Mouse (Mus musculus) intestine, embryonic 14.5 days (tissue): Measurements from ENCODE around the gene Lrba. TPM values are rescaled to one million over a fixed set of nuclear protein-coding genes. Genes with fewer than 3 reads are reported as not detected.

ENCODE experiments used
- ATAC-seq: fragments of 200-750 bp; cut with Nextera tagmentation; replicated peaks from 2 replicates; pipeline ENCODE4 v1.8.0; 2017; ENCODE audit warnings: low read depth, moderate number of reproducible peaks, moderate TSS enrichment, moderate library complexity; ENCODE audit not compliant: low FRiP score, low TSS enrichment
- DNase-seq: peaks from one replicate; pipeline ENCODE4 v3.0.0-alpha.2; 2018; ENCODE audit warnings: low spot score
- H3K27ac ChIP-seq: fragments of 300-500 bp; sonication (generic); 2 replicates; pipeline ENCODE4 v1.5.1; 2014; ENCODE audit warnings: low read depth, mild to moderate bottlenecking, control low read depth
- H3K27me3 ChIP-seq: fragments of 300-500 bp; sonication (generic); replicated peaks from 2 replicates; pipeline ENCODE4 v1.6.1; 2014; ENCODE audit warnings: low read length, control low read depth; ENCODE audit not compliant: control insufficient read depth, insufficient read depth
- H3K36me3 ChIP-seq: fragments of 300-500 bp; sonication (generic); 2 replicates; pipeline ENCODE4 v1.6.1; 2014; ENCODE audit warnings: low read length, control low read depth; ENCODE audit not compliant: control insufficient read depth, insufficient read depth
- H3K4me1 ChIP-seq: fragments of 300-500 bp; sonication (generic); replicated peaks from 2 replicates; pipeline ENCODE4 v1.6.1; 2014; ENCODE audit warnings: low read length, control low read depth, mixed read lengths; ENCODE audit not compliant: control insufficient read depth, insufficient read depth
- H3K4me2 ChIP-seq: fragments of 300-500 bp; sonication (generic); 2 replicates; pipeline ENCODE4 v1.6.1; 2014; ENCODE audit warnings: low read length
- H3K4me3 ChIP-seq: fragments of 300-500 bp; sonication (generic); 2 replicates; pipeline ENCODE4 v1.5.1; 2014; ENCODE audit warnings: low read depth, low read length, control low read depth, mixed read lengths
- H3K9ac ChIP-seq: fragments of 300-500 bp; sonication (generic); 2 replicates; pipeline ENCODE4 v1.6.1; 2014; ENCODE audit warnings: mild to moderate bottlenecking, low read length
- H3K9me3 ChIP-seq: fragments of 300-500 bp; sonication (generic); 2 replicates; pipeline ENCODE4 v1.6.1; 2016; ENCODE audit warnings: low read length, control low read depth; ENCODE audit not compliant: control insufficient read depth
- WGBS: fragments of 180-500 bp; shearing (Covaris S2); extraction: QIAGEN DNeasy Blood & Tissue Kit; methylation state at CpG from one replicate; pipeline ENCODE4 v1.1.7; 2014; 5-methylcytosine and 5-hydroxymethylcytosine counted together
- polyA plus RNA-seq: library from polyadenylated mRNA; unstranded; fragments of >200 nt; fragmentation: Nextera tagmentation; extraction: Ambion mirVana; gene quantifications from 2 replicates; pipeline ENCODE4 v1.2.1, GENCODE M21; 2014

Gene Lrba
- polyA plus RNA-seq, 1 experiment from 2014 or later = 14.1 TPM

- peak overlapping the region; percentile 82; the same call in 1 of the 2 replicates for H3K27ac ChIP-seq
- no peak for DNase-seq
These were observed 583.4 kb downstream of the Lrba start for GRCm38 (mm10) chr3:86807750-86808467.

GRCm38 (mm10) chr3:86809199-86809598 is 584.7 kb downstream of the Lrba start:
- 0 out of 2 replicates have a peak, but pooled peaks cover 2% of the 10 kb centered on the region for H3K36me3 ChIP-seq
- H3K4me3 ChIP-seq = no peak overlapping the region
- H3K9me3 ChIP-seq = no peaks in the 10 kb centered on the region
- H3K9ac ChIP-seq = peak overlapping the region; percentile 20; the same call in 1 of the 2 replicates
- ATAC-seq (no peak), DNase-seq (no peak)
- peaks cover 20% of the 10 kb centered on the region; the same call in 1 of the 2 replicates for H3K4me1 ChIP-seq
- WGBS = 47% methylated on average over 9 of the region's 9 CpGs
- H3K27ac ChIP-seq = peak overlapping the region; percentile 82
- H3K27me3 ChIP-seq = no peaks in the 10 kb centered on the region
- H3K4me2 ChIP-seq = peak overlapping the region; percentile 14; the same call in 1 of the 2 replicates

More at GRCm38 (mm10) chr3:86807750-86808467, 583.4 kb downstream of the Lrba start:
- Histone ChIP-seq H3K4me1 (peaks cover 20% of the 10 kb centered on the region; the same call in 1 of the 2 replicates), H3K4me3 (no peak overlapping the region), H3K36me3 (0 out of 2 replicates have a peak, but pooled peaks cover 2% of the 10 kb centered on the region), H3K4me2 (no peak overlapping the region), H3K27me3 (no peaks in the 10 kb centered on the region), H3K9ac (no peak overlapping the region), H3K9me3 (no peaks in the 10 kb centered on the region)
- no peak for ATAC-seq
- WGBS = 66% methylated on average over 14 of the region's 14 CpGs

GRCm38 (mm10) chr3:86809646-86810045 is 585.2 kb downstream of the Lrba start:
- 0 out of 2 replicates have a peak, but pooled peaks cover 2% of the 10 kb centered on the region for H3K36me3 ChIP-seq
- no peak overlapping the region for H3K4me3 ChIP-seq
- peak overlapping the region; percentile 82 for H3K27ac ChIP-seq
- H3K27me3 ChIP-seq = no peaks in the 10 kb centered on the region
- ATAC-seq (no peak), DNase-seq (no peak)
- H3K9ac ChIP-seq = no peak overlapping the region
- no peaks in the 10 kb centered on the region for H3K9me3 ChIP-seq
- WGBS = 20% methylated on average over 2 of the region's 2 CpGs
- H3K4me1 ChIP-seq = peaks cover 20% of the 10 kb centered on the region; the same call in 1 of the 2 replicates
- 0 out of 2 replicates have a peak overlapping the region, but pooled peaks have one; percentile 7 for H3K4me2 ChIP-seq

GRCm38 (mm10) chr3:86810908-86811307 is 586.4 kb downstream of the Lrba start:
- no peak overlapping the region for H3K4me2 ChIP-seq
- peak overlapping the region; percentile 82; the same call in 1 of the 2 replicates for H3K27ac ChIP-seq
- DNase-seq (no peak), ATAC-seq (no peak)
- H3K36me3 ChIP-seq = no peaks in the 10 kb centered on the region
- H3K9ac ChIP-seq = no peak overlapping the region
- WGBS = 84% methylated on average over 5 of the region's 5 CpGs
- no peaks in the 10 kb centered on the region for H3K27me3 ChIP-seq
- H3K4me3 ChIP-seq = no peak overlapping the region
- peaks cover 20% of the 10 kb centered on the region; the same call in 1 of the 2 replicates for H3K4me1 ChIP-seq
- H3K9me3 ChIP-seq = no peaks in the 10 kb centered on the region

- Histone ChIP-seq H3K9me3 (no peaks in the 10 kb centered on the region), H3K4me2 (no peak overlapping the region), H3K4me1 (peaks cover 20% of the 10 kb centered on the region; the same call in 1 of the 2 replicates), H3K27ac (no peak overlapping the region), H3K36me3 (no peaks in the 10 kb centered on the region), H3K27me3 (no peaks in the 10 kb centered on the region), H3K4me3 (no peak overlapping the region), H3K9ac (no peak overlapping the region)
- 18% methylated on average over 3 of the region's 3 CpGs for WGBS
- DNase-seq = peak; percentile 80
- ATAC-seq = peak; percentile 83
These were observed 588.2 kb downstream of the Lrba start for GRCm38 (mm10) chr3:86812689-86813088.

GRCm38 (mm10) chr3:86818001-86818585 is 593.6 kb downstream of the Lrba start:
- Histone ChIP-seq H3K9ac (no peak overlapping the region), H3K27ac (no peak overlapping the region), H3K27me3 (no peaks in the 10 kb centered on the region), H3K4me3 (no peak overlapping the region), H3K9me3 (no peaks in the 10 kb centered on the region), H3K4me2 (no peak overlapping the region), H3K36me3 (no peaks in the 10 kb centered on the region), H3K4me1 (peaks cover 13% of the 10 kb centered on the region; the same call in 1 of the 2 replicates)
- no peak for ATAC-seq
- no peak for DNase-seq
- 51% methylated on average over 13 of the region's 13 CpGs for WGBS

- Histone ChIP-seq H3K9me3 (no peaks in the 10 kb centered on the region), H3K9ac (no peak overlapping the region), H3K36me3 (no peaks in the 10 kb centered on the region), H3K27me3 (no peaks in the 10 kb centered on the region), H3K27ac (no peak overlapping the region), H3K4me1 (peaks cover 13% of the 10 kb centered on the region; the same call in 1 of the 2 replicates), H3K4me2 (no peak overlapping the region), H3K4me3 (no peak overlapping the region)
- 92% methylated on average over 6 of the region's 6 CpGs for WGBS
- DNase-seq (no peak), ATAC-seq (no peak)
These were observed 594.9 kb downstream of the Lrba start for GRCm38 (mm10) chr3:86819372-86819771.

- no peak overlapping the region for H3K4me3 ChIP-seq
- H3K4me2 ChIP-seq = no peak overlapping the region
- H3K27ac ChIP-seq = no peak overlapping the region
- no peaks in the 10 kb centered on the region for H3K9me3 ChIP-seq
- H3K9ac ChIP-seq = no peak overlapping the region
- no peaks in the 10 kb centered on the region for H3K36me3 ChIP-seq
- DNase-seq = no peak
- H3K4me1 ChIP-seq = peaks cover 13% of the 10 kb centered on the region; the same call in 1 of the 2 replicates
- WGBS = 16% methylated on average over 10 of the region's 10 CpGs
- no peak for ATAC-seq
- no peaks in the 10 kb centered on the region for H3K27me3 ChIP-seq
These were observed 595.9 kb downstream of the Lrba start for GRCm38 (mm10) chr3:86820344-86820743.
